Mouse (Mus musculus) frontal cortex, adult 2 months (tissue): ENCODE results near the gene Ms4a6d. TPM values are rescaled to one million over a fixed set of nuclear protein-coding genes. Genes with fewer than 3 reads are reported as not detected.
"Not testable (repeated sequence)": the region's sequence is repeated elsewhere in the genome, so short reads cannot be mapped to it uniquely, and the experiment has no call there.

Experiments
- DNase-seq, 2 experiments: peaks; one replicate each; pipeline ENCODE4 v3.0.0; 2022; ENCODE audit warnings: low spot score in 1 of 2; ENCODE audit errors: extremely low spot score in 1 of 2
- polyA plus RNA-seq: library from polyadenylated mRNA; depleted of rRNA; stranded (reverse); fragments of >200 nt; gene quantifications from 2 replicates; pipeline ENCODE4 v1.2.3, GENCODE M21; 2012; rRNA removed

The Ms4a6d gene
- polyA plus RNA-seq, 1 experiment: 2.0 TPM

DNA sequence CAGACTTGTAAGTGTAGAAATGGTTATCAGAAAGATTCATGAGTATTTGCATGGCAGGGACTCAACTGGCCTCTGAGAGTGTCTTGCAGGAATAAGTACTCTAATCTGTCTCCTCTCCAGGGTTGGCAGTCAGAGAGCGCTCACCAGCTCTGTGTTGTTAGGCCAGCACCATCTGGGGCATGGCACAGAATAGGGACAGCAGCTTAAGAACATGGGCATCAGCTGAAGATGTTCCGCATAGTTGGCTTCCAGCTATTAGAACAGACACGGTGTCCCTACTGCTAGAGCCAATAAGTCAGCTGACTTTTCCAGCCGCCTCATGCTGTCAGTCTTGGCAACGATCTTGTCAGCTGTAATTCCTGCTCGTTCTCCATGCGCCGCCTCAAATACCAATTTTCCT lies 29.7 kb downstream of the Ms4a6d start:
- DNase-seq: no peak

DNA sequence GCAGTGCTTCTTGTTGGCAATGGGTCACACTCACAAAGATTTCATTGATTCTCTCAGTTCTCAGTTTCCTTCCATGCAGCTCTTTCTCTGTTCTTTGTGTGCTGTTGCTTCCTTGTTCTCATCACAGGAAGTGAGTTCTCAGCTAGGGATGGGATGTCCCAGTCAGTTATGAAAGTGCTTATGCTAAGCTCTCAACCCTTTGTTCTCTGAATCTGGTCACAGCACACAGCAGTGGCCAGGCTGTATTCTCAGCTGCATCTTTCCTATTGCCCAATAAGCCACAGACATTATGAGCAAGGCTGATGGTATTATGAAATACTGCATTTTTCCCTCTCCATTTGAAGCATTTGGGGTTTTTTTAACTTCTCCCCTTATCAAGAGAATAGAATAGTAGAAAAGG lies 45.1 kb downstream of the Ms4a6d start:
- DNase-seq: not testable (repeated sequence)

DNA sequence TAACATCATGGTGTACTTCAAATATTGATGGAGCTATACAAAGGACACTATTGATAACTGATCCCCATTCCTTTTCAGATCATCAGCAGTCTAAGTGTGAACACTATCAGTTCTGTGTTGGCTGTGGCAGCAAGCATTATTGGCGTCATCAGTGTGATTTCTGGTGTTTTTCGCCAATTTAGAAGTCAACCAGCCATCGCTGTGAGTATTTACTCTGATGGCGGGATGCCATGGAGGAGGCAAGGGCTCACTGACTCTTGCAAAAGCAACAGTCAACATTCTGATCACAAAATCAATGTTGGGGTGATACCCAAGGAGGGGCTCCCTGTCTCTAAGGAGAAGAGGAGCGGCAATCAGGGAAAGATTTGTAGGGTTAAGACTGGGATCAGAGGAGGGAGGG lies 49.9 kb downstream of the Ms4a6d start:
- DNase-seq: no peak

DNA sequence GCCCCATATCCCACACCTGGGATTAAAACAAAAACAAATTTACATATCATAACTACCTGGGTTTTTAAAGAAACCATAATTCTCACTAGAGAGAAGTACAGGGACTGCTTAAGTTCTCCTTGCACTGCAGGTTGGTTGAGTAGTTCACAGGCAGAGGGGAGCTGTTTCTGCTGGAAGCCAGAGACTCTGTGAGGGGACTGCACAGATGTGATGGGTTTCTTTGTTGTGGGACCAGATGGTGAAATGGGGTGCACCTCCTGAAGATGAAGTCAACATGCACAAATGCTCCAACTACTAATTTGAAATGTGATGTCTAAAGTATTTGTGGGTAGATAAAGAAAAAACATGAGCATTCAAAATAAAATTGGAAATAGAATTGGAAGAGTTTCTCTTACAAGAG lies 56.7 kb downstream of the Ms4a6d start:
- no peak for DNase-seq

DNA sequence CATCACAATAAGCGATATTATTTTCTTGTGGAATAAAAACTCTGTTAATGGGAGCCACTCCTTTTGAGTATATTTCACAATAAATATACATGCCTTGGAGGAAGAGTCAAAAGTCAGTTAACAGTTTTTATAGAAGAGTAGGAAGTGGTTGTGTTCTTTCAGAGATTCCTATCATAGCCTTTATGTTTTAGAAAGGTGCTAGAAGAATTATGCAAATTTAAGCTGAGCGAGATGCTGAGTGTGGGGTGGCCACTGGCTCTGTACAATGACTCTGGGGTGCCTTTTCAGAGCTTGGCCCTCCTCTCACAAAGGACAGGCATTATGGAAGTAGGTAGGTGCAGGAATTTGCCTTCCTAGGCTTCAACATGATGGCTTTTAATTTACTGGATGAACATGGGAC lies 60.3 kb downstream of the Ms4a6d start:
- DNase-seq: not testable (repeated sequence)

DNA sequence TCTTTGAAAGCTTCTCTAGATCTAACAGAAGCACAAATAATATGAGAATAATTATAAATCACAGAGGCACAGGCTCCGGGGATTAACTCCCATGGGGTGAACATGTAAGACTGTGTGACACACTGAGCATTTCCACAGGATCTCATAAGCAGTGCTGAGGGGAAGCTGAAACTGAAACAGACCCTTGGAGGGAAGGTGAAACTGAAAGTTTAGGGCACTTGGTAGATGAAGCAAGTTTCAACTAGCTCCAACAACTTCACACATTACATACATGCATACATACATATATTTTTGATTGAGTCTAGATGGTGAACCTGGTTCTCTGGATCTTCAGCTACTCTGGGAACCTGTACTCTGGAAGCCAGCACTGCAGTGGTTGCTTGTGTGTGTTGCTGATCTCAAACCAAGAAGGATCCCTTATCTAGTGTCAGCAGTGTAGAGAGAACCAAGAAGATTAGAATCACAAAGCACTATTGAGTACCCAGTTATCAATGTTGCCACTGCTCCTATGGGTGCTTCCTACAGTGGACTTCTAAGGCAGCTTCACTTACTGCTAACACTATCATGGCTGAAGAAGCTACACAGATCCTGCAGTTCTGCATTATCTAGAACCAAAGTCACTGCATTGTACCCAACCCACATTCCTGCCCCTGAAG lies 64.4 kb downstream of the Ms4a6d start:
- not testable (repeated sequence) for DNase-seq

DNA sequence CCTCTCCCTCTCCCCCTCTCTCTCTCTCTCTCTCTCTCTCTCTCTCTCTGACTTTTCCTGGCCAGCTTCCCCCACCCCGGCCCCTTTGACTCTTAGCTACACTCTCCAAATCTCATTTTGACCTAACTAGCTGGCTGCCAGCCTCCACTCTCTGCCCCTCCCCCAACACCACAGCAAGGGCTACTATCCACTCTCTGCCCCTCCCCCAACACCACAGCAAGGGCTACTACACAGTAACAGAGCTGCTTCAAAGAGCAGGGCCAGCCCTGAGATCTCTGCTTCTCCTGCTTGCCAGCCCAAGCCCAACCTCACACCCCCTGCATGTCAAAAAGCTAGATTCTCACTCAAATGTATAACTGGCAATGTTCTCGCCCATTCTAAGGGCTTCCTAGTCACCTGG lies 67.3 kb downstream of the Ms4a6d start:
- no peak for DNase-seq

Other genes with a start within 250 kb of the Ms4a6d start
- gene Ms4a4a, start 229.3 kb downstream of the Ms4a6d start, polyA plus RNA-seq: 0.18 and 0.21 TPM in 2 replicates
- 0.17 and 0.32 TPM in 2 replicates for gene Ms4a4c, start 200.1 kb downstream of the Ms4a6d start, polyA plus RNA-seq
- gene Ms4a4b, start 161.3 kb downstream of the Ms4a6d start, polyA plus RNA-seq: 0.14 and 0.46 TPM in 2 replicates
- gene Ms4a6c, start 135.5 kb downstream of the Ms4a6d start, polyA plus RNA-seq: 0.50 and 0.96 TPM in 2 replicates
- 0.23 and 1.0 TPM in 2 replicates for gene Gm8369, start 118.9 kb downstream of the Ms4a6d start, polyA plus RNA-seq
- gene Ms4a6b, start 88.3 kb downstream of the Ms4a6d start, polyA plus RNA-seq: 1.6 and 2.7 TPM in 2 replicates
- not detected in 2 replicates for gene Ms4a4d, start 68.0 kb downstream of the Ms4a6d start, polyA plus RNA-seq
- gene Ms4a2, start 18.9 kb upstream of the Ms4a6d start, polyA plus RNA-seq: not detected in 2 replicates
- gene Ms4a3, start 36.0 kb upstream of the Ms4a6d start, polyA plus RNA-seq: not detected in 2 replicates
- not detected in 2 replicates for gene Oosp2, start 55.7 kb upstream of the Ms4a6d start, polyA plus RNA-seq
- gene Oosp1, start 86.3 kb upstream of the Ms4a6d start, polyA plus RNA-seq: not detected in 2 replicates
- gene Oosp3, start 92.2 kb upstream of the Ms4a6d start, polyA plus RNA-seq: not detected in 2 replicates
- not detected in 2 replicates for gene Gif, start 142.7 kb upstream of the Ms4a6d start, polyA plus RNA-seq
- 36.4 and 41.1 TPM in 2 replicates for gene Mrpl16, start 165.5 kb upstream of the Ms4a6d start, polyA plus RNA-seq
- gene Stx3, start 214.6 kb upstream of the Ms4a6d start, polyA plus RNA-seq: 39.5 and 44.2 TPM in 2 replicates
- gene Olfr1417, start 234.4 kb upstream of the Ms4a6d start, polyA plus RNA-seq: 0.18 TPM in 1 of 2 replicates, not detected in the other